Mouse (Mus musculus) MEL (cell line): ENCODE data around the gene Cntn2. TPM values are rescaled to one million over a fixed set of nuclear protein-coding genes. Genes with fewer than 3 reads are reported as not detected.

Experiments
- DNase-seq: peaks from one replicate; pipeline ENCODE4 v3.0.0; 2011; ENCODE audit warnings: low read depth, low spot score
- H3K27ac ChIP-seq: 2 replicates; pipeline ENCODE4 v1.5.1; 2012; ENCODE audit warnings: low read depth, mild to moderate bottlenecking, control low read depth, low read length, moderate library complexity; ENCODE audit not compliant: control insufficient read depth
- H3K27me3 ChIP-seq, 2 experiments: fragments of 150-350 bp in 1 of 2; sonication (generic) in 1 of 2; 2 replicates each; pipeline ENCODE4 v1.6.1; 2012; ENCODE audit warnings: low read length in 2 of 2, mild to moderate bottlenecking in 2 of 2, improper control_type of control experiment in 1 of 2, moderate library complexity in 1 of 2; ENCODE audit not compliant: insufficient read depth in 2 of 2, control insufficient read depth in 1 of 2
- H3K36me3 ChIP-seq, 2 experiments: 2 replicates each; pipeline ENCODE4 v1.6.1; 2012 to 2014; ENCODE audit warnings: low read length in 2 of 2, improper control_type of control experiment in 1 of 2, inconsistent platforms in 1 of 2, mild to moderate bottlenecking in 1 of 2; ENCODE audit not compliant: insufficient read depth in 2 of 2, control insufficient read depth in 1 of 2
- H3K4me1 ChIP-seq, 2 experiments: fragments of 150-350 bp in 1 of 2; sonication (generic) in 1 of 2; 2 replicates each; pipeline ENCODE4 v1.6.1; 2012; ENCODE audit warnings: low read length in 2 of 2, improper control_type of control experiment in 1 of 2, mild to moderate bottlenecking in 1 of 2; ENCODE audit not compliant: insufficient read depth in 2 of 2, control insufficient read depth in 1 of 2
- H3K4me3 ChIP-seq, 2 experiments: fragments of 150-350 bp in 1 of 2; sonication (generic) in 1 of 2; 2 replicates each; pipeline ENCODE4 v1.5.1; 2012; ENCODE audit warnings: low read depth in 2 of 2, low read length in 2 of 2, mild to moderate bottlenecking in 2 of 2, moderate library complexity in 2 of 2, control low read depth in 1 of 2, improper control_type of control experiment in 1 of 2; ENCODE audit not compliant: control insufficient read depth in 1 of 2, insufficient read depth in 1 of 2
- H3K79me2 ChIP-seq: 2 replicates; pipeline ENCODE4 v1.6.1; 2012; ENCODE audit warnings: mild to moderate bottlenecking, low read length, moderate library complexity; ENCODE audit not compliant: control insufficient read depth, poor library complexity, insufficient read depth
- H3K9ac ChIP-seq: 2 replicates; pipeline ENCODE4 v1.6.1; 2012; ENCODE audit warnings: low read depth, mild to moderate bottlenecking, control low read depth, low read length, moderate library complexity; ENCODE audit not compliant: control insufficient read depth, poor library complexity, severe bottlenecking
- H3K9me3 ChIP-seq: fragments of 150-350 bp; sonication (generic); replicated peaks from 2 replicates; pipeline ENCODE4 v1.6.1; 2012; ENCODE audit warnings: mild to moderate bottlenecking, low read length, improper control_type of control experiment, moderate library complexity; ENCODE audit not compliant: insufficient read depth
- CHD2 ChIP-seq: IDR thresholded peaks from 2 replicates; pipeline ENCODE4 v1.6.1; 2011; ENCODE audit warnings: low read length, improper control_type of control experiment
- E2F4 ChIP-seq: IDR thresholded peaks from 2 replicates; pipeline ENCODE4 v1.6.1; 2011; ENCODE audit warnings: low read depth, low read length, improper control_type of control experiment, borderline replicate concordance
- EP300 ChIP-seq, 2 experiments: IDR thresholded peaks; 2 replicates each; pipeline ENCODE4 v1.6.1; 2011; ENCODE audit warnings: improper control_type of control experiment in 2 of 2, low read length in 2 of 2, low read depth in 1 of 2, mild to moderate bottlenecking in 1 of 2
- GABPA ChIP-seq: IDR thresholded peaks from 2 replicates; pipeline ENCODE4 v1.6.1; 2012; ENCODE audit warnings: low read depth, mild to moderate bottlenecking, inconsistent platforms, low read length, improper control_type of control experiment, moderate library complexity
- GATA1 ChIP-seq: IDR thresholded peaks from 2 replicates; pipeline ENCODE4 v1.6.1; 2011; ENCODE audit warnings: low read depth, low read length, improper control_type of control experiment
- HCFC1 ChIP-seq: IDR thresholded peaks from 2 replicates; pipeline ENCODE4 v1.6.1; 2012; ENCODE audit warnings: low read depth, mild to moderate bottlenecking, inconsistent platforms, low read length, improper control_type of control experiment, moderate library complexity
- KAT2A ChIP-seq: conservative IDR thresholded peaks from 2 replicates; pipeline ENCODE4 v1.6.1; 2012; ENCODE audit warnings: low read depth, low read length, improper control_type of control experiment, inconsistent platforms
- MAX ChIP-seq: IDR thresholded peaks from 2 replicates; pipeline ENCODE4 v1.6.1; 2011; ENCODE audit warnings: low read length, improper control_type of control experiment
- MAZ ChIP-seq: IDR thresholded peaks from 2 replicates; pipeline ENCODE4 v1.6.1; 2012; ENCODE audit warnings: low read depth, mild to moderate bottlenecking, inconsistent platforms, low read length, improper control_type of control experiment
- MEF2A ChIP-seq: IDR thresholded peaks from 2 replicates; pipeline ENCODE4 v1.6.1; 2014; ENCODE audit warnings: low read depth, mild to moderate bottlenecking, inconsistent platforms, low read length, improper control_type of control experiment; ENCODE audit not compliant: poor library complexity, insufficient replicate concordance, severe bottlenecking; ENCODE audit errors: extremely low read depth
- MXI1 ChIP-seq: IDR thresholded peaks from 2 replicates; pipeline ENCODE4 v1.6.1; 2011; ENCODE audit warnings: mild to moderate bottlenecking, low read depth, low read length, improper control_type of control experiment
- MYB ChIP-seq: IDR thresholded peaks from 2 replicates; pipeline ENCODE4 v1.6.1; 2011; ENCODE audit warnings: mild to moderate bottlenecking, low read depth, low read length, improper control_type of control experiment
- NELFE ChIP-seq: IDR thresholded peaks from 2 replicates; pipeline ENCODE4 v1.6.1; 2011; ENCODE audit warnings: low read depth, low read length, improper control_type of control experiment
- POLR2A ChIP-seq, 2 experiments: IDR thresholded peaks; 2 replicates each; pipeline ENCODE4 v1.6.1; 2011 to 2012; ENCODE audit warnings: low read length in 2 of 2, mild to moderate bottlenecking in 2 of 2, control low read depth in 1 of 2, improper control_type of control experiment in 1 of 2, low read depth in 1 of 2, moderate library complexity in 1 of 2; ENCODE audit not compliant: control insufficient read depth in 1 of 2, insufficient read depth in 1 of 2, poor library complexity in 1 of 2
- RAD21 ChIP-seq: IDR thresholded peaks from 2 replicates; pipeline ENCODE4 v1.6.1; 2011; ENCODE audit warnings: mild to moderate bottlenecking, low read depth, low read length, improper control_type of control experiment
- SIN3A ChIP-seq: IDR thresholded peaks from 2 replicates; pipeline ENCODE4 v1.6.1; 2012; ENCODE audit warnings: low read length, improper control_type of control experiment, inconsistent platforms
- SMC3 ChIP-seq: IDR thresholded peaks from 2 replicates; pipeline ENCODE4 v1.6.1; 2011; ENCODE audit warnings: low read depth, low read length, improper control_type of control experiment
- TCF12 ChIP-seq: IDR thresholded peaks from 2 replicates; pipeline ENCODE4 v1.6.1; 2014; ENCODE audit warnings: low read depth, mild to moderate bottlenecking, inconsistent platforms, low read length, improper control_type of control experiment, moderate library complexity
- UBTF ChIP-seq: IDR thresholded peaks from 2 replicates; pipeline ENCODE4 v1.6.1; 2012; ENCODE audit warnings: low read depth, mild to moderate bottlenecking, inconsistent platforms, low read length, improper control_type of control experiment, moderate library complexity, borderline replicate concordance; ENCODE audit not compliant: insufficient read depth
- USF1 ChIP-seq: IDR thresholded peaks from 2 replicates; pipeline ENCODE4 v1.6.1; 2014; ENCODE audit warnings: low read depth, mild to moderate bottlenecking, inconsistent platforms, low read length, improper control_type of control experiment, moderate library complexity
- ZC3H11A ChIP-seq: IDR thresholded peaks from 2 replicates; pipeline ENCODE4 v1.6.1; 2012; ENCODE audit warnings: low read depth, mild to moderate bottlenecking, inconsistent platforms, low read length, improper control_type of control experiment
- ZMIZ1 ChIP-seq: IDR thresholded peaks from 2 replicates; pipeline ENCODE4 v1.6.1; 2012; ENCODE audit warnings: low read depth, mild to moderate bottlenecking, inconsistent platforms, low read length, improper control_type of control experiment, moderate library complexity
- ZNF384 ChIP-seq: IDR thresholded peaks from 2 replicates; pipeline ENCODE4 v1.6.1; 2012; ENCODE audit warnings: low read depth, mild to moderate bottlenecking, inconsistent platforms, low read length, improper control_type of control experiment
- polyA plus RNA-seq, 2 experiments: library from polyadenylated mRNA; stranded (reverse) in 1 of 2; unstranded in 1 of 2; fragments of >175 nt in 1 of 2; fragments of >200 nt in 1 of 2; gene quantifications; 2 replicates each; pipeline versions ENCODE4 v1.2.1 to v1.2.4; 2012; ENCODE audit warnings: low replicate concordance in 2 of 2, low read depth in 1 of 2; ENCODE audit not compliant: insufficient read length in 2 of 2, insufficient read depth in 1 of 2, missing spikeins in 1 of 2
- total RNA-seq: library from RNA; depleted of rRNA; stranded (reverse); fragments of 300-350 nt; gene quantifications from 2 replicates; pipeline ENCODE4 v1.2.3, GENCODE M21; 2012

Gene Cntn2
- total and polyA plus RNA-seq, 3 experiments: not detected

GRCm38 (mm10) chr1:132562337-132562795 lies 19.3 kb upstream of the Cntn2 start:
- no peak for DNase-seq
- Histone ChIP-seq H3K4me1 (peaks cover 0 to 19% of the 10 kb centered on the region in 2 experiments; a peak in 2 of 4 replicates), H3K36me3 (peaks cover 0 to 1% of the 10 kb centered on the region in 2 experiments; a peak in 2 of 4 replicates), H3K79me2 (no peaks in the 10 kb centered on the region), H3K9me3 (no peaks in the 10 kb centered on the region), H3K4me3 (no peak overlapping the region), H3K27ac (no peak overlapping the region), H3K9ac (no peak overlapping the region), H3K27me3 (peaks cover 4 to 8% of the 10 kb centered on the region in 2 experiments)
- TF ChIP-seq POLR2A (IDR thresholded peaks at IDR 0.05; ENCODE audit: control insufficient read depth in 1 of 2, insufficient read depth in 1 of 2, low read depth in 1 of 2, low read length in 2 of 2, poor library complexity in 1 of 2): no peak
- no peak for TF ChIP-seq MAX
- no peak for TF ChIP-seq CHD2
- TF ChIP-seq SMC3: no peak
- no peak for TF ChIP-seq RAD21
- no peak for TF ChIP-seq TCF12
- TF ChIP-seq USF1: no peak
- no peak for TF ChIP-seq KAT2A
- no peak for TF ChIP-seq MYB
- TF ChIP-seq ZC3H11A: no peak
- TF ChIP-seq MEF2A: no peak
- TF ChIP-seq EP300 (IDR thresholded peaks at IDR 0.05; ENCODE audit: low read depth in 1 of 2, low read length in 2 of 2): no peak
- TF ChIP-seq NELFE: no peak
- no peak for TF ChIP-seq E2F4
- TF ChIP-seq MAZ: no peak
- no peak for TF ChIP-seq GATA1
- TF ChIP-seq ZNF384: no peak
- TF ChIP-seq HCFC1: no peak
- no peak for TF ChIP-seq ZMIZ1

- Histone ChIP-seq H3K27ac (no peak overlapping the region), H3K4me3 (no peak overlapping the region), H3K4me1 (peaks cover 0 to 22% of the 10 kb centered on the region in 2 experiments; a peak in 2 of 4 replicates), H3K27me3 (peaks cover 4 to 10% of the 10 kb centered on the region in 2 experiments), H3K9me3 (no peaks in the 10 kb centered on the region), H3K79me2 (no peaks in the 10 kb centered on the region)
- DNase-seq: no peak
- TF ChIP-seq ZMIZ1: no peak
- no peak for TF ChIP-seq NELFE
- TF ChIP-seq UBTF: no peak
- TF ChIP-seq SIN3A: no peak
- TF ChIP-seq MEF2A: no peak
- no peak for TF ChIP-seq MAX
- TF ChIP-seq EP300 (IDR thresholded peaks at IDR 0.05; ENCODE audit: low read depth in 1 of 2, low read length in 2 of 2): no peak
- TF ChIP-seq GABPA: no peak
- no peak for TF ChIP-seq MXI1
- TF ChIP-seq ZC3H11A: no peak
- TF ChIP-seq TCF12: no peak
- no peak for TF ChIP-seq E2F4
- TF ChIP-seq, all 39 proteins: peak for 0
- Histone ChIP-seq H3K36me3 (peaks cover 0 to 4% of the 10 kb centered on the region in 2 experiments; a peak in 2 of 4 replicates), H3K9ac (no peak overlapping the region)
These were observed 18.0 kb upstream of the Cntn2 start for GRCm38 (mm10) chr1:132560907-132561700.
